Mouse (Mus musculus): ENCODE data around the gene Mgp.

DNA sequence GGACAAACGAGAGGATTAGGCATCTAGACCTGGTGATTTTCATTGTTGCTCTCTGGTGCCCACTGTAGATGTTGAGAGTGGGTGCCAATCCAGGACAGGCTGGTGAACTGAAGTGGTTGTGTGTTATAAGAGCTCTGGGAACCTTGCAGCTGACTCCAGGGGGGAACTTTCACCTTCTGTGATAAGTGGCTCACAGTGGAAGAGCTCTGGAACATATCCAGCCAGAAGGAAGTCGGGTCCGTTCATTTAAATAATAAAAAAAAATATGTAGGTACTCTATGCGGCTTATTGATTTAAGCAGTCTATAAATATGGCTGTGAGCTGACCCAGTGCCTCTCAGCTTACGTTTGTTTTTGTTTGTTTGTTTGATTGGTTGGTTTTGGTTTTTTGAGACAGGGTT, 46.5 kb upstream of the Mgp start, which contains the start of gene Erp27:
- TF ChIP-seq GATA1 (IDR thresholded peaks at IDR 0.05; ENCODE audit: borderline replicate concordance, low read length) (no peak), FLI1 (IDR thresholded peaks at IDR 0.05; ENCODE audit: low read length) (no peak)
